In the genomic region with DNA sequence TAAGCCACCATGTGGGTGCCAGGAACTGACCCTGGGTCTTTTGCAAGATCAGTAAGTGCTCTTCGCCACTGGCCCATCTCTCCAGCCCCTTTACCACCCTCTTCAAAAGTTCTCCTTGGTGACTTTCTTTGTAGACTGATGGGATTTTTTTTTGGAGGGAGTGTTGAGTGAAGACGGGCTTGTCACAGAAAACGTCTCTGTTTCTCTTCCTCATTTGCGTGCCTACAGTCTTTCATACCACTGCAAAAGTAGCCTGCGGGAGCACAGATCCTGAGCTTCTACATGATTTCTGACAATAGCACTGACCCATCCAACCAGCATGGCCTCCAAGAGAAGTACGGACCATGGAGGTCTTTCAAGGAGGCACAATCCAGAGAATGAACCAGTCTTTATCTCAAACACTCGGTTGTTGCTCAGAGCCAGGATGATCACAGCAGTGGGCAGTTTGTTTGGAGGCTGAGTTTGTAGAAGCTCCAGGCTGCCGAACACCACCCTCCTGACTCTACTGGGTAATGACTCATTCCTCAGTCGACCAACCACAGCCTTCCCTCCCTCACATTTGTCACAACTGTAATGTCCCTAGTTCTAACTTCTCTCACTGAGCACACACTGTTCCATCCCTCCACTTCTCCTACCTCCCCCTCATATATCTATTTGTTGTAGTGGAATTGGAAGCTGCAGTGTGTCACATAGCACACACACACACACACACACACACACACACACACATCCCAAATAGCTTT, we compare ENCODE assay signal across 24 mouse cellular contexts.
DNase-seq lines count a peak whose midpoint lies in the region; ATAC-seq lines count a peak whose summit lies in the region.
"Had no signal": no experiment of that assay in that cellular context is flagged by ENCODE, and none has a peak within 500 bp of the region (broad histone marks: within the 10 kb centered on the region; RNA-seq: fewer than 3 reads in every experiment).

No protein-coding gene starts in this region.

- H3K4me2 ChIP-seq in liver, embryonic 11.5 days: no peak overlapping the region
- H3K4me2 ChIP-seq: hindbrain, embryonic 13.5 days; limb, embryonic 13.5 days; liver, embryonic 13.5 days; lung, embryonic 14.5 days; midbrain, embryonic 12.5 days had no signal

- H3K4me1 ChIP-seq in liver, embryonic 11.5 days (replicated peaks; ENCODE audit: control insufficient read depth, insufficient read depth, low read length): peaks cover 2% of the 10 kb centered on the region; the same call in 1 of the 2 replicates
- H3K4me1 ChIP-seq: liver, embryonic 13.5 days had no signal

- H3K36me3 ChIP-seq in liver, embryonic 11.5 days (ENCODE audit: control insufficient read depth, insufficient read depth, low read length): no peaks in the 10 kb centered on the region
- H3K36me3 ChIP-seq: forebrain, embryonic 10.5 days; G1E; hindbrain, embryonic 13.5 days; limb, embryonic 13.5 days; liver, embryonic 13.5 days; midbrain, embryonic 12.5 days had no signal

- no peaks in the 10 kb centered on the region for H3K27me3 ChIP-seq in liver, embryonic 11.5 days (replicated peaks; ENCODE audit: control insufficient read depth, insufficient read depth, low read length)
- H3K27me3 ChIP-seq: hindbrain, embryonic 13.5 days; limb, embryonic 13.5 days; liver, embryonic 13.5 days; midbrain, embryonic 12.5 days; Patski had no signal

- ATAC-seq in megakaryocyte, adult 5-6 weeks (ENCODE audit: poor library complexity, severe bottlenecking): peak; percentile 79
- ATAC-seq in liver, embryonic 11.5 days (replicated peaks; ENCODE audit: low FRiP score): no peak
- ATAC-seq: forebrain, embryonic 16.5 days; Patski had no signal

- H3K9ac ChIP-seq in liver, embryonic 11.5 days (ENCODE audit: low read depth, low read length): no peak overlapping the region
- H3K9ac ChIP-seq: hindbrain, embryonic 13.5 days; limb, embryonic 13.5 days; liver, embryonic 13.5 days; lung, embryonic 14.5 days; midbrain, embryonic 12.5 days had no signal

- 79% methylated on average over 9 of the region's 9 CpGs for WGBS in liver, embryonic 11.5 days

- DNase-seq in layer of hippocampus, adult 9-11 months: peak; percentile 14
- no peak for DNase-seq in layer of hippocampus, postnatal 14 days (ENCODE audit: low spot score in 2 of 2)
- DNase-seq in right cerebral cortex, postnatal 36 days (ENCODE audit: low spot score in 2 of 2): peak; percentile 6 to 13
- DNase-seq in right cerebral cortex, postnatal 4 days: no peak
- DNase-seq in kidney, adult 11 months: no peak
- DNase-seq in liver, embryonic 11.5 days (ENCODE audit: low spot score): no peak
- DNase-seq: adrenal gland, adult 8-10 months; cerebellum, adult 8-10 months; gastrocnemius, postnatal 25 days; kidney, adult 2 months; liver, embryonic 13.5 days; lung, embryonic 14.5 days; lung, postnatal 36 days; thymus, adult 2 months; thymus, postnatal 4 days had no signal

- H3K4me3 ChIP-seq in liver, embryonic 11.5 days (ENCODE audit: low read depth, low read length): no peak overlapping the region
- H3K4me3 ChIP-seq: forebrain, embryonic 10.5 days; hindbrain, embryonic 13.5 days; limb, embryonic 13.5 days; liver, embryonic 13.5 days; midbrain, embryonic 12.5 days had no signal

- no peaks in the 10 kb centered on the region for H3K9me3 ChIP-seq in liver, embryonic 11.5 days (ENCODE audit: control insufficient read depth, low read length)
- H3K9me3 ChIP-seq: forebrain, embryonic 10.5 days; G1E; hindbrain, embryonic 13.5 days; limb, embryonic 13.5 days; liver, embryonic 13.5 days; midbrain, embryonic 12.5 days had no signal

- no peak overlapping the region for H3K27ac ChIP-seq in liver, embryonic 11.5 days (ENCODE audit: low read depth, low read length)
- H3K27ac ChIP-seq: forebrain, embryonic 10.5 days; hindbrain, embryonic 13.5 days; kidney, postnatal 0 days; limb, embryonic 13.5 days; liver, embryonic 13.5 days; midbrain, embryonic 12.5 days had no signal

Comparison
In these comparisons a context has a peak if more than half of its experiments do, and no peak if none do; other contexts are left out.
1. DNase-seq: peak in layer of hippocampus, adult 9-11 months (single experiment) and right cerebral cortex, postnatal 36 days (2 of 2); none in layer of hippocampus, postnatal 14 days (0 of 2), right cerebral cortex, postnatal 4 days (single experiment), kidney, adult 11 months (single experiment) and liver, embryonic 11.5 days (single experiment).